Mouse (Mus musculus): ENCODE results near the gene Cnnm2.
"Not testable (repeated sequence)": the region's sequence is repeated elsewhere in the genome, so short reads cannot be mapped to it uniquely, and the experiment has no call there.

Gene Cnnm2

DNA sequence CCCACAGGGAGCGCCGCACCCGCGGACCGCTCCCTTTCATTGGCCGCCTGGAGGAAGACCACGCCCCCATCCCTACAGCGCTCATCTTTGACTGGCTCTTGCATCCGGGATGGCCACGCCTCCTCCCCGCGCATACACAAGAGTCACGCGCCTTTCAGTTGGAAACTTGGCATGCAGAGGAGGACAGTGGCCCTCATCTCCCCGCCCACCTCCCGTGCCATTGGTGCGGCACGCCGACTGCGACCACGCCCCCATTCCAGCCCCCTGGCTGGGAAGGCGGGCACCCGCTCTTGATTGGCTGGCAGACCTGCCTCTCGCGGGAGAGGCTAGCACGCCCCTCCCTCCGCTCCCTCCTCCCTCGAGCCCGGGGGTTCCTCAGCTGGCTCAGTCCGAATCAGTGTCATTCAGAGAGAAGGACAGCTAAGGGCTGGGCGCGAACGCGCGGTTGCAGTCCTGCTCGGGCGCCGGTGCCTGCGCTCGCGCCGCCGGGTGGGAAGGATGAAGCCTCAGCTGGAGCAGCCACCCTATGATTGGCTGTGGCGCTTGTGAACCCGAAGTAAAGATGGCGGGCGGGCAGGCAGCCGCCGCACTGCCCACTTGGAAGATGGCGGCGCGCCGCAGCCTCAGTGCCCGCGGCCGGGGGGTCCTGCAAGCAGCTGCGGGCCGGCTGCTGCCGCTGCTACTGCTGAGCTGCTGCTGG is at the start of gene Cnnm2:
Gene Cnnm2, plus strand, starts transcription at position 350 of the 700 bp plus-strand sequence.
- DNase-seq (ENCODE audit: extremely low read depth, low read depth) = peak; percentile 99

DNA sequence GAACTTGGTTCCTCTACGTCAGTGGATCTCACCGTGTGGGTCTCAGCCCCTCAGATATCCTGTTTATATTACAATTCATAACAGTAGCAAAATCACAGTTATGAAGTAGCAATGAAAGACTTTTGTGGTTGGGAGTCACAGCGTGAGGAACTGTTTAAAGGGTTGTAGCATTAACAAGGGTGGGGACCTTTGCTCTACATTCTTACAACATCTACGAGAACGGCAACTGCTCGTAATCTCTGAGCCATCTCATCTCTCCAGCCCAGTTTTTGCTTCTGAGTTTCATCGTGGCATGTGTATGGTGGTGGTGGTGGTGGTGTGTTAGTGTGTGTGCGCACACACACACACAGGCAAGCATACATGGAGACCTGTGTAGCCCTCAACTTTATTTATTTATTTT is 47.2 kb upstream of the Cnnm2 start:
- DNase-seq (ENCODE audit: extremely low read depth, low read depth) = no peak

DNA sequence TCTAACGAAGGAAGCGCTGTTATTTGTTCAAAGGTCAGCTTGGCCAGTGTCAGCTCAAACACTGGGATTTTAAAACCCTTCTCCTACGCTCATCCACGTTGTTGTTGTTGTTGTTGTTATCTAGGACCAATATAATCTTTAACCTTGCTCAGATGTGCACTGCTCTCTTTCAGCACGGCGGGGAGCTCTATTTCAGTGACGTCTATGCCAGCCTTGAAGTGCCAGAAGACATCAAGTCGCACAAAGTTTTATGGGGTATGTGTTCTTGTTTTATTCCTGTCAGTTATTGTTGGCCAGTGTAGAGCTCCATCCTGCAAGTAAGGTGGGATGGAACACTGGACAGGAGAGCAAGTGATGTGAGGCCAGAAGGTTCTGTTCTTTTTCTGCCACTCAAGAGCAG is 46.4 kb upstream of the Cnnm2 start:
- DNase-seq (ENCODE audit: extremely low read depth, low read depth) = no peak

DNA sequence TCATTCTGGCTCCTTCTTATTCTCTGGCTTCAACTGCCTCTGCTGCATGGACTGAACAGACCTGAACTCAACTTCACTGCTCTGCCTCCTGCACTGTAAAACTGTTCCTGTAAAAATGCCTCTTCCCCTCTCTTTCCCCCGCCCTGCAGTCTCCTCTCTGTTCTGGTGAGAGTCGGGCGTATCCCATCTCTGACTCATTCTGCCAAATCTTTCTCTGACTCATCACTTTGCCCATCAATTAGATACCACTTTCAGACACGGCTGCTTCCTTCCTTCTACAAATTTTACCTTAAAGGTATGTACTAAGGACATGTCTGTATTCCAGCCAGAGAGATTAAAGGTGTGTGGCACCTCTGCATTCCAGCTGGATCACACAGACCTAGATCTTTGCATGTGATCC is 43.2 kb upstream of the Cnnm2 start:
- DNase-seq (ENCODE audit: extremely low read depth, low read depth) = no peak

DNA sequence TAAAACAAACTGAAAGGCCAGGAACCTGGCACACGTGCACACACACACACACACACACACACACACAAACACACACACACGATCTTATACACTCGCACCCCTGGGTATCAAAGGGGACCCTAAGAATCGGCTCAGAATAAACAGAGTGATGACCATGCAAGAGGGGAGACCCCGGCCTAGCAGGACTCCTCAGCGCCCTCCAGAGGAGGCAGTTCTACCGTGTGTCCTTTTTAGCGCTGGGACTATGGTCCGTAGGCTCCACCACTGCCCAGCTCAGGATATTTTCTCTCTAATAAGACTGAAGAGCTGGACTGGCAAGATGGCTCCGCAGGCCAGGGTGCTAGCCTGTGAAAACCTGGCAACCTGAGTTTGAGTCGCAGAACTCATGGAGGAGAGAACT is 37.0 kb upstream of the Cnnm2 start:
- DNase-seq (ENCODE audit: extremely low read depth, low read depth) = no peak

DNA sequence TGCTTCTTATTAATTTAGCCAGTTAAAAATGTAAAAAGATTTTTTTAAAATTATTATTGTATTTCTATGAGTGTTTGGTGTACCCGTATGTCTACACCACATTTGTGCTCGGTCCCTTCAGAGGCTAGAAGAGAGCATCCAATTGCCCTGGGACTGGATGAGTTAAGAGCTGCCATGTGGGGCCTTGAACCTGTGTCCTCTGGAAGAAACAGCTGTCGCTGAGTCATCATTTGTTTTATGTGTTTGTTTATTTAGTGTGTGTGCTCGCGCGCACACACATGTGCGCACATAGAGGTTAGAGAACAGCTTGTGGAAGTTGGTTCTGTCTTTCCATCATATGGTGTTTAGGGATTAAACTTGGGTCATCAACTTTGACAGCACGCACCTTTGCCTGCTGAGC is 35.3 kb upstream of the Cnnm2 start:
- no peak for DNase-seq (ENCODE audit: extremely low read depth, low read depth)

DNA sequence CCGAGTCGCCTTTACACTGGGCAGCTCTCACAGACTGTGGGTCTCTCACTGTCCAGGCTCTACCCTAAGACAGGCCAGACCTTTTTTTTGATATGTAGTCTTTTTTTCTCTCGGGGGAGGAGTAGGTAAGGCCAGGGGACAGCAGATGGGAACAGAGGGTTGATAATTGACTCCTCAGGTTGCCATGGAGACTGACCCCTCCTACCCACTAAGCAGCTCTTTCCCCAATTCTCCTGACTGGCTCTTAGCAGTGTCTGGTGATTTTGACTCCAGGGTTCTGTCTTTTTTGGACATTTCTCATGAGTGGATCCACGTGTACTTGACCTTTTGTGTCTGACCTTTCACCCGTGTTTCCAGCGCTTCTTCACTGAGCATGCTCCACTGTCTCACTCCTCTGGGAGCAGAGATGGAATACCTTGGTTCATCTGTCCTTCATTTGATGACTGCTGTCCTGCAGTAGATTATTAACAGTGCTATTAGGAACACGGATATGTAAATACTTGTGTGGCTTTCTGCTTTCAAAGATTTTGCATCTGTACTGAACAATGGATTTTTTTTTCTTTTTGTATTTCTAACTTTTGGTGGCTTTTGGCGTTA is 34.2 kb upstream of the Cnnm2 start:
- DNase-seq (ENCODE audit: extremely low read depth, low read depth) = no peak

DNA sequence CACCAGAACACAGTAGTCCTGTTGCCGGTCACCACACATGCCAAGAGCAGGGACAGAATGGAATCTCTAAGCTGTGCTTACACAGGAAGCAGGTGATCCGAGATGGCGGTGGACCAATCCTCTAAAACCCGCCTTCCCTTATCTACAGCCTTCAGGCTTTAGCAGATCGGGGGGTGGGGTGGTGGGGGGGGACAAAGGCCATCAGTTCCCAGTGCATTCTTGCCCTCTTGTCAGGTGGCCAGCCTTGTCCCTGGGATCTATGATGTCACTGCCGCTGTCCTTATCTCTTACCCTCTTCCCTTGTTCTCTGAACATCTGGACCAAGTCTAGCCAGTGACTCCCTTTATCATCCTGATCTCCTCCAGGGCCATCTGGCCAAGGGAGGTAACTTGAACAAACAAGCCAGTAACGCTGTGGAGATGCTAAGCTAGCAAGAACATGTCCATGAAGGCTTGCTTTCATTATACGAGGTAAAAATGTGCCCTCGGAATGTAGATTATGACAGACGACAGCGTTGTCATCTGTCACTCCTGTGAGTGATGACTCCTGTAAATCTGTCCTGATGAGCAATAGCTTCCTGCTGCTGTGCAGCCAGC is 33.4 kb upstream of the Cnnm2 start:
- DNase-seq (ENCODE audit: extremely low read depth, low read depth) = peak; percentile 58

DNA sequence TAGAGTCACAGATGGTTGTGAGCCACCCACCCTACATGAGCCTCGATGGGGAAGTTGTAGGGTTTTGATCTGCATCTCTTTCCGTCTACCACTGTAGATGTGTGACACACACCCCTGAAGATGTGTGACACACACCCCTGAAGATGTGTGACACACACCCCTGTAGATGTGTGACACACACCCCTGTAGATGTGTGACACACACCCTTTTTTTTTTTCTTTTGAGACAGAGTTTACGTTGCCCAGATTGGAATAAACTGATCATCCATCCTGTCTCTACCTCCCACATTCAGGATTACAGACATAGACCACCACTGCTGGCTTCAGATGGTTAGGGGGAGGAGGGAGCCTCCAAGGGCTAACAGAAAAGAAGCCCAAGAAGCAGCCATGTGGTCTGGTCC is 32.5 kb upstream of the Cnnm2 start:
- DNase-seq (ENCODE audit: extremely low read depth, low read depth) = no peak

DNA sequence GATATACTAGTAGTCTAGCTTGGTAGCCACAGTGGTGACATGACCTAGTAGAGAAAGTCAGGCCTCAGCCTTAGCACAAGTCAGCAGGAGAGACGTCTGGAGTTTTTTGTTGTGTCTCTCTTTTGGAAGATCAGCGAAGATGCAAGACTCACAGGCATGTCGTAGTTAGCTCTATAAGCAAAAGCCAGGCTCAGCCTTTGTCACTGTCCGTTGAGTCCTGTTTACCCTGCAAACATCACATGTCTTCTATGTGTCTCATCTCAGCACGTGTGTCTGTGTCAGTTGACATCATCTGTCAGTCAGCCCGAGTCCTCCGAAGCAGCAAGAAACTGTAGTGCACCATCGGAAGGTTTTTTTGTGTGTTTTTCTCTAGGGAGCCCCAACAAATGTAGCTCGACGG is 30.0 kb upstream of the Cnnm2 start:
- no peak for DNase-seq (ENCODE audit: extremely low read depth, low read depth)

DNA sequence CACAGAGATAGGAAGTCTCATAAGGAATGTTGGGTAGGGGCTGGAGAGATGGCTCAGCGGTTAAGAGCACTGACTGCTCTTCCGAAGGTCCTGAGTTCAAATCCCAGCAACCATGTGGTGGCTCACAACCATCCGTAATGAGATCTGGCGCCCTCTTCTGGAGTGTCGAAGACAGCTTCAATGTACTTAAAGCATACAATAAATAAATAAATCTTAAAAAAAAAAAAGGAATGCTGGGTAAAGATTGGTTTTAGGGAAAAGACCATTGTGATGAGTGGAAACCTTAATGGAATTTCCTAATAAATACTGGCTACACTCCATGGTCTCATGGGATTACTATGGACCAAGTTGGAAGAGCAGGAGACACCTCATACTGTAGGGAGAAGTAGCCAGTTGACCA is 28.7 kb upstream of the Cnnm2 start:
- DNase-seq (ENCODE audit: extremely low read depth, low read depth) = not testable (repeated sequence)

DNA sequence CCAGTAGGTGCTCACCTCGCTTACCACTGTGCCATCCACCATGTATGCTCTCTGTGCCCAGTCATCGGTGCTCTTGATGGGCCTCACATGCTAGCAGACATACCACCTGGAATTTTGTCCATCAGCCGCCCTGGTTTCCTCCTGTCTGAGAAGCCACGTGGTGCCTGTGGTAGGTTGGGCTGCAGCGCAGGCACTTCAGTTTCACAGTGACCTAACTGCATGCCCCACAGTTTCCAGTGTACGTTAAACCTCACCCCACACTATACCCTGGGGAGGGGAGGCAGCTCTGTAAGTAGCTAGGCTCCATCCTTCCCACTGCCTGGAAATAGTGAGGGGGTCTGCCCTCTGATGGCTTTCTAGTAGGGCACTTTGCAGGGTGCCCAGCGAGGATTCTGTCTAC is 27.8 kb upstream of the Cnnm2 start:
- DNase-seq (ENCODE audit: extremely low read depth, low read depth) = no peak

DNA sequence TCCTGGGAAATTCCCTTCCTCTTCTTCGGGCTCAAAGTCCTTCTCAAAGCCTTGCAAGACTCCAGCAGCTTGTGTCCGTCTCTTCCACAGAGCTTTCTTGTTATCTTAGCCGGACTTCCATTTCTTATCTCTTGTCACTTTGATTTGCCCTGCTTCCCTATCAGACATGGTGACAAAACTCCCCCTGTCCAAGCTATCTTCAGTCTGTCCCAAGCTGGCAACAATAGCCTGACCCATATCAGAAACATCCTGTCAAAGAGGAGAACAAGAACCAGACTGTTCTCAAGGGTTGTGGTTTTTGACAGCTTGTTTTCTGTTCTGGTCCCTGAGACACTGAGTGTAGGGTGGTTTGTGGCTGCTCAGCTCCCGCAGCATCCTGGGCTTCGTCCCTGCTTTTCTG is 26.2 kb upstream of the Cnnm2 start:
- DNase-seq (ENCODE audit: extremely low read depth, low read depth) = no peak

DNA sequence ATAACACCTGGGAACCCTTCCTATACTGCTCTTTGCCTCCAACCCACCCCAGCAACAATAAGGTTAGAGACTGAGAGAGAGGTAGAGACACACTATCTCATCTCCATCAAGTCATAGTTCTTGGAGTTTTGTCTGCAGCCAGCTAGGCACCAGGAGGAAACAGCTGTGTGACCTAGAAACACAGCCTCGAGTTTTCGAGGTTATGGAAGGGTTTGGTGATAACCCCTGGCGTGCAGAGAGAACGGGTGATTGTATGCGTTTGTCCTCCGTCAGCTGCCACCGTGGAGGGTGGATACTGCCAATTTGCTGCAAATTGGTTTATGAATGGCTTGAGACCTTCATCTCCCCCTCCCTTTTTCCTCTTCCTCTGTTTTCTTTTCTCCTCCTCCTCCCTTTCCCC is 24.3 kb upstream of the Cnnm2 start:
- no peak for DNase-seq (ENCODE audit: extremely low read depth, low read depth)

DNA sequence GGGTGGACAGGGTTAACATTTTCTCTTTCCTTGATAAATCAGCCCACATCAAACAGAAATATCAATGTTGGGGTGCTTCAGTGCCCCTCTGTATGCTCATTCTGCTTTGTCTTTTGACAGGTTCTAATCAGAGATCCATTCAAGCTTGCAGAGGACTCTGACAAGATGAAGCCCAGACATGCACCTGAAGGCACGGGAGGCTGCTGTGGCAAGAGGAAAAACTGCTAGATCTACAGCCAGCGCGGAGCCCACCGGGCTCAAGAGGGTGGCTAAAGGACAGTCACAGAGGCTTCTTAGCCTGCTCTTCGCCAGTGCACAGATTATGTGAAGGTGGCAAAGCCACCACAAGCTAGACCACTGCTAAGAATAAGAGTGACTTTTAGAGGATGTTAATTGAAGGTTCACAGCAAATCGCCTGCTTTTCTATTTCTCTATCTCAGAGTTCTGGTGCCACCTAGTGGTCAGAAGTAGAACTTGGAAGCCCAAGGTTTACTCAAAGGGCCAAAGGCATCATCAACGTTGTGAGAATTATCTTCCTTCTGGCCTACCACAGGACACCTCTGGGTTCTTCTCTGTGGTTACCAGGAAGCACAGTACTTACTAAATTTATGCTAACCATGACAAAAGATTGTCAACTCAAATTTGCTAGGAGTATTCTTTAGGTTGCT is 20.9 kb upstream of the Cnnm2 start:
- peak; percentile 78 for DNase-seq (ENCODE audit: extremely low read depth, low read depth)

DNA sequence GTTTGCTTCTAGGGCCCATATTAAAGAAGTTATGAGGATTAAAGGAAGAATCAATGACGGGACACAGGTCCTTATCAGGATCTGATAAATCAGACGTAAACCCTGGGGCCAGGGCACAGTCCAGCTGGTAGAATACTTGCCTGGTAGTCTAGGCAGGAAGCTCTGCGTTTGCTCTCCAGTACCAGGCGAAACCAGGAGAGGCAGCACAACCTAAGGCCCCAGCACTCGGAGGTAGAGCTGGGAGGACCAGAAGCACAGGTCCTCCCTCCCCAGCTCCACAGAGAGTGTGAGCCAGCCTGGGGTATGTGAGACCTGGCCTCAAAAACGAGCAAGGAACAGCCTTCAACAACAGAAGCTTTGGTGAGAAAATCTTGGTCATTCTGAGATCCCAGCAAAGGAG is 19.8 kb upstream of the Cnnm2 start:
- DNase-seq (ENCODE audit: extremely low read depth, low read depth) = no peak

DNA sequence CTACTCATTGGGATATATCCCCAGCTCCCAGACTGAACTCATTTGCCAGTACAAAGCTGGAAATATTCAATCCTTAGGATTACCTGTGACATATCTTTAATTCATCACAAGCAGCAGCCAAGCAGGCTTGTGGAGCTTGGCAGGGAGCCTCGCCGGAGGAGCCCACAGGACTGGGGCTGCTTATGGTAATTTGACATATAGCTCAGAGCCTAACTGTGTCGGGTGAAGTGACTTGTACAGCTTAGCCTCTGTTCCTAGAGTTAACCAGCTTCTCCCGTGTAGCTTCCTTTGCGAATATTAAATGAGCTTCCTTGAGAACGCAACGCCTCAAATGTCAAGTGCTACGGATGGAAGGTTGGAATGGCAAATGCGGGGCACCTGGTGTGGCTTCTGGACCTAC is 16.7 kb upstream of the Cnnm2 start:
- no peak for DNase-seq (ENCODE audit: extremely low read depth, low read depth)

DNA sequence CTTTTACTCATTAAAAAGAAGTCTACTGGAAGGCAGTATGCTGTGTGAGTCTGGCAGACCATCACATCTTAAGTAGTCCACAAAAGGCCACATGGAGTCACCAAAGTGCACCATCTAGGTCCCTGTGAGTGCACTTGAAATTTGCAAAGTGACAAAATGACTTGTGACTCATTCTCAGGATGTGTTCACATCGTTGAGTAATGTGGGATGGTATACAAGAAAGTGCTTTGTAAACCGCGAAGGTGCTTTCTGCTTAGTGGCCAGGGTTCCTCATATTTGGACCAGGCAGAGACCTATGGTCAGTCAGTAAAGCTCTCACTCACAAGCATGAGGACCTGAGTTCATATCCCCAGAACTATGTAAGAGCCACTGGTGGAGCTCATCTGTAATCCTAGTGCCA is 13.6 kb upstream of the Cnnm2 start:
- DNase-seq (ENCODE audit: extremely low read depth, low read depth) = no peak

DNA sequence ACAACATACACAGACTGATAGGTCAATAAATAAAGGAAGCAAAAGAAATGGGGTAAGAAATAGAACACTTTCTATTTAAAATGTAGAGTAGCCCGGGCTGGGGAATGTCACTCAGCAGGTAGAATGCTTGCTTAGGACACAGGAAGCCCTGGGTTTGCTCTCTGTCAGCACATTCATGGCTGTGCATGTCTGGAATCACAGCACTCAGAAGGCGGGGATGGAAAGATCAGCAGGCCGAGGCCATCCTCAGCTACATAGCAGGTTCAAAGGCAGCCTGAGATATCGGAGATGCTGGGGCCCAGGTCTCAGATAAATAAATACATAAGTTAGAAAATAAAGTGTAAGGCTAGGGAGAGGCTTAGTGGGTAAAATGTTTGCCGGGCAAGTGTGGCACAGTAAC is 9.2 kb upstream of the Cnnm2 start:
- no peak for DNase-seq (ENCODE audit: extremely low read depth, low read depth)

DNA sequence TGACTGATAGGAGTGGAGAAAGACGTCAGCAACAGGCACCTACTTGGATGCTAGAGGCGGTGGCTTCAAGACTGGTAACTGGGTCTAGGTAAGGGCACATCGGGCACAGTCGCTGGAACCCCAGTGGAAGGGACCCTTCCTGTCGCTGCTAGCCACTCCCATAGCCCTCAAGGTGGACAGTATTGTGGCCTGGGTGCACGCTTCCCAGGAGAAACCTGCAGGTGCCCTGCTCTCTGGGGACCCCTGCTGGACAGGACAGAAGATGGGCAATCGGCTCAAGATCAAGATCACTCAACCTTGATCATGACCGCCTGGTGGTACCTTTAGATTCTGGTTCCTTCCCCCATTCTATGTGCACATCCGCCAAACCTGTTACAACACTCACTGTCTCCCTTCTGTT is 6.3 kb upstream of the Cnnm2 start:
- DNase-seq (ENCODE audit: extremely low read depth, low read depth) = no peak

DNA sequence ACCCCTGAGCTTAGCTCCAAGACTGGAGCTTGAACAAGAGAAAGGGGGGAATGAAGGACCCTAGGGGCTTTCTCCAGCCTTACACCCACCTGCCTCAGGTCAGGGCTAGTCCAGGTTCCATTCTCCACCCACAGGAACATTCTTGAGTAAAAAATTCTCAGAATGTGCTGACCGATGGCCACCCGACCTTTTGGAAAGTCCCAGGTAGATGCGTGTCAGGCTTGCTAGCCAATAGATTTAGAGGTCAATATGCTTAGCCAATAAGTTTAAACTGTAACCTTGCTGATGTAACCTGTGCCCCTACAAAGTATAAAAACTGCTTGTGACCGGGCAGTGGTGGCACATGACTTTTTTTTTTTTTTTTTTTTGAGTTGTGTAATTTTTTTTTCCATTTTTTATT is 5.2 kb upstream of the Cnnm2 start:
- no peak for DNase-seq (ENCODE audit: extremely low read depth, low read depth)

DNA sequence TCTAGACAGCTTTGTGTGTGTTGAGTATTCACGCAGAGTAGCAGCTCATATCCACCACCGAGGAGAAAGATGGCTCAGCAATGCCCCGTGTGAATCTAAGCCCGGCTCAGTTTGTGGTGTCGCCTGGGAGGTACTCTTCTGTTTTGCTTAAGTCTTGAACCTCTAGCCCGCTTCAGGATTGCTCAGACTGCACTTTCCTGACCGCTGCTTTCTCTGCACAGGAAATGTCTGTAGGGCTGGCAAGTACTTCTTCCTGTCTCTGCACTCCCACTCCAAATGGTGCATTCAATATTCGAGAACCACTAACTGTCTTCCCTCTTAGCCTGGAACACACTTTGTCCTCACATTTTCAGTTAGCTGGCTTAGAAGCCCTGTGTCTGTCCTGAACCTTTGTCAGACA is 2.3 kb upstream of the Cnnm2 start:
- no peak for DNase-seq (ENCODE audit: extremely low read depth, low read depth)

DNA sequence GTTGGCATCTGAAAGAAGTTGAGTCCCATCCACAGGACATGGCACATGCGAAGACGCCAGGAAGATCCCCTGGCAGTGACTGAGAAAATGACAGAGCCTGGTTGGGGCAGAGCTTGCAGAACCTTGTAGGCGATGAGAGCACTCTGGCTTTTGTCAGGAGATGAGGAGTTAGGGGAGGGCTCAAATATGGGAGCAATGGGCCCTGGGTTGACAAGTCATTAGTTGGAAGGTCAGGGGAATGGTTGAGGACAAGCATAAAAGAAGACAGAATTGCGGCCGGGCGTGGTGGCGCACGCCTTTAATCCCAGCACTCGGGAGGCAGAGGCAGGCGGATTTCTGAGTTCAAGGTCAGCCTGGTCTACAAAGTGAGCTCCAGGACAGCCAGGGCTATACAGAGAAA is 1.5 kb upstream of the Cnnm2 start:
- not testable (repeated sequence) for DNase-seq (ENCODE audit: extremely low read depth, low read depth)
